In genomic region chr1:79822806-79823525, GRCm38 (mm10) we compare ENCODE assay signal across 8 mouse cellular contexts. TPM values are rescaled to one million over a fixed set of nuclear protein-coding genes. Genes with fewer than 3 reads are reported as not detected.
A peak's percentile ranks its signal among the peaks of the same experiment; 100 is the strongest.
DNase-seq lines count a peak whose midpoint lies in the region; ATAC-seq and TF ChIP-seq lines count a peak whose summit lies in the region.
"Had no signal": no experiment of that assay in that cellular context is flagged by ENCODE, and none has a peak within 500 bp of the region (broad histone marks: within the 10 kb centered on the region; RNA-seq: fewer than 3 reads in every experiment).

No protein-coding gene starts in this region.

- no peak; the same call in 1 of the 2 replicates for ATAC-seq in kidney, postnatal 0 days (replicated peaks; ENCODE audit: low FRiP score, low read depth)

- peak overlapping the region; percentile 36 for H3K4me2 ChIP-seq in kidney, postnatal 0 days (ENCODE audit: low read length)
- H3K4me2 ChIP-seq: liver, embryonic 15.5 days had no signal

- TF ChIP-seq CTCF in kidney, postnatal 0 days (IDR thresholded peaks at IDR 0.05; ENCODE audit: low read depth), result no peak

- no peak overlapping the region for H3K4me3 ChIP-seq in kidney, postnatal 0 days (replicated peaks; ENCODE audit: low read depth, low read length)
- H3K4me3 ChIP-seq: liver, embryonic 15.5 days had no signal

- H3K4me1 ChIP-seq in kidney, postnatal 0 days (replicated peaks; ENCODE audit: insufficient read depth, low read length), result peaks cover 4% of the 10 kb centered on the region; the same call in 1 of the 2 replicates
- H3K4me1 ChIP-seq: liver, embryonic 15.5 days had no signal

- no peaks in the 10 kb centered on the region for H3K9me3 ChIP-seq in kidney, postnatal 0 days (replicated peaks; ENCODE audit: low read length)
- H3K9me3 ChIP-seq: liver, embryonic 15.5 days had no signal

- H3K27me3 ChIP-seq in kidney, postnatal 0 days (ENCODE audit: insufficient read depth, low read length), result no peaks in the 10 kb centered on the region
- H3K27me3 ChIP-seq: liver, embryonic 15.5 days had no signal

- H3K36me3 ChIP-seq in kidney, postnatal 0 days (ENCODE audit: insufficient read depth, low read length), result no peaks in the 10 kb centered on the region
- H3K36me3 ChIP-seq: liver, embryonic 15.5 days had no signal

- 35% methylated on average over 13 of the region's 13 CpGs for WGBS in kidney, postnatal 0 days

- H3K27ac ChIP-seq in kidney, postnatal 0 days, result peak overlapping the region; percentile 79; the same call in 1 of the 2 replicates
- H3K27ac ChIP-seq: liver, embryonic 15.5 days had no signal

- H3K9ac ChIP-seq in kidney, postnatal 0 days (ENCODE audit: low read depth, low read length), result no peak overlapping the region
- H3K9ac ChIP-seq: liver, embryonic 15.5 days had no signal

- DNase-seq in Muller cell, postnatal 12 days (ENCODE audit: inconsistent ontology term), result peak; percentile 67
- DNase-seq in adrenal gland, adult 18-20 months (ENCODE audit: low spot score in 2 of 2), result peak; percentile 10 to 39
- peak; percentile 65 to 70 for DNase-seq in gastrocnemius, adult 8-10 months (ENCODE audit: low spot score in 2 of 2)
- DNase-seq in kidney, postnatal 0 days (ENCODE audit: low spot score), result peak; percentile 72
- DNase-seq in lung, postnatal 4 days, result peak; percentile 59 to 66
- no peak for DNase-seq in MN1 (ENCODE audit: low spot score)
- no peak for DNase-seq in c-Kit-positive CD71-positive TER-119-positive erythroid progenitor cells, embryonic 14.5 days (ENCODE audit: low spot score)

RNA-seq across cellular contexts. Expression of gene Serpine2, which starts 38.0 kb away (rescaled TPM):
- total RNA-seq in adrenal gland, adult 18-20 months (2021), result 10 to 100 TPM; 11.9 to 22.9 TPM
- total RNA-seq in gastrocnemius, adult 8-10 months (2022), result 10 to 100 TPM; 68.2 to 83.3 (median 76.2) TPM
- polyA plus RNA-seq in kidney, postnatal 0 days (2015; fragmentation: Nextera tagmentation; extraction: Ambion mirVana), result 203 and 222 TPM in 2 replicates

RNA-seq across cellular contexts. Expression of gene Wdfy1, which starts 47.0 kb away (rescaled TPM):
- 10 to 100 TPM; 40.4 to 44.0 TPM for total RNA-seq in adrenal gland, adult 18-20 months (2021)
- 10 to 100 TPM in 1 of 4 experiments, 1 to 10 TPM in 3; 9.1 to 14.7 (median 9.3) TPM for total RNA-seq in gastrocnemius, adult 8-10 months (2022)
- 48.4 and 49.2 TPM in 2 replicates for polyA plus RNA-seq in kidney, postnatal 0 days (2015; fragmentation: Nextera tagmentation; extraction: Ambion mirVana)

RNA-seq across cellular contexts. Expression of gene Mrpl44, which starts 47.1 kb away (rescaled TPM):
- total RNA-seq in adrenal gland, adult 18-20 months (2021), result 10 to 100 TPM; 43.3 to 54.9 TPM
- total RNA-seq in gastrocnemius, adult 8-10 months (2022), result 10 to 100 TPM; 30.4 to 34.7 (median 33.1) TPM
- polyA plus RNA-seq in kidney, postnatal 0 days (2015; fragmentation: Nextera tagmentation; extraction: Ambion mirVana), result 63.7 and 63.8 TPM in 2 replicates

Comparison
In these comparisons a context has a peak if more than half of its experiments do, and no peak if none do; other contexts are left out.
1. DNase-seq: peak in Muller cell, postnatal 12 days (single experiment), adrenal gland, adult 18-20 months (2 of 2), gastrocnemius, adult 8-10 months (2 of 2), kidney, postnatal 0 days (single experiment) and lung, postnatal 4 days (2 of 2); none in MN1 (single experiment) and c-Kit-positive CD71-positive TER-119-positive erythroid progenitor cells, embryonic 14.5 days (single experiment).